In the genomic region with DNA sequence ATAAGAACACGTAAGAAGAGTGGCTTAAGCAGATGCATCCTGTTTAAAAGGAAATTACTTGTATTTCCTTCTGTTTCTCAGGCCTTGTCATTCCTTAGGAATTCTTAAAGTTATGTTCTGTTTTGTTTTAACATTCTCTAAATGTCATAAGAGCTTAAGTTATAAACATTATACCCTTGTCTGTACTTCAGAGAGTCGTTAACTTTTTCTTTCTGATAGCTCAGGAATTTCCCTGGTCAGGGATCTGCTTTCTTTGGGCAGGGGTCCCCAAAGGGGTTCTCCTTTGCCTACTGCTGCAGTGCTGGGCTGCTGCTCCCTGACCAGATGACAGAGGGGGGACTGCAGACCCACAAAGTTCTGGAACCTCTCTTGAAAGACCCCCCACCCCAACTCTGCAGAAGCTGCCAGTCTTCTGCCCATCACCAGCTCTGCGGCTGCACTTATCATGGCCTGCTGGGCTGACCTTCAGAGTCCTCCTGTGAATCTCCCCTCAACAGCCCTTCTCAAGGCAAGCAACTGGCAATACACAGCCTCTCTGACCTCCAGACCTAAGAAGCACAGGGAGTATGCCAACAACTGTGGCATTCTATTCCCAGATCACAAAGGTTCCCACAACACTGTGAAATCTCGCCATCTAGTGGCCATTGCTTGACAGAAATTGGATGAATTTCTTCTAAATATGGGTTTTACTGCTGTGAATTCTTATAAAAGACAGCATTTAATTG, we compare ENCODE assay signal across 8 mouse cellular contexts. TPM values are rescaled to one million over a fixed set of nuclear protein-coding genes. Genes with fewer than 3 reads are reported as not detected.
DNase-seq lines count a peak whose midpoint lies in the region; ATAC-seq and TF ChIP-seq lines count a peak whose summit lies in the region.

No protein-coding gene starts in this region.

- peak; percentile 91 for TF ChIP-seq CTCF in forebrain, postnatal 0 days (IDR thresholded peaks at IDR 0.05; ENCODE audit: low read depth)

- 54% methylated on average over 4 of the region's 4 CpGs for WGBS in forebrain, postnatal 0 days
- WGBS in hindbrain, embryonic 16.5 days, result 50% methylated on average over 4 of the region's 4 CpGs

- DNase-seq in left cerebral cortex, adult 18-20 months (ENCODE audit: low spot score in 2 of 2), result peak; percentile 56 to 74
- DNase-seq in left cerebral cortex, adult 8-10 months (ENCODE audit: low spot score in 2 of 2), result no peak
- peak; percentile 56 to 60 for DNase-seq in cerebellum, adult 18-20 months
- DNase-seq in forebrain, postnatal 0 days, result peak; percentile 87
- peak; percentile 7 to 23 for DNase-seq in layer of hippocampus, postnatal 36 days
- peak; percentile 79 for DNase-seq in mesoderm, embryonic 11.5 days (ENCODE audit: low read depth, low spot score)
- DNase-seq in splenic B cell, adult 2 months (ENCODE audit: low read depth, low spot score), result peak; percentile 68

- H3K9ac ChIP-seq in forebrain, postnatal 0 days, result no peak overlapping the region
- no peak overlapping the region for H3K9ac ChIP-seq in hindbrain, embryonic 16.5 days (ENCODE audit: low read depth, low read length)

- no peaks in the 10 kb centered on the region for H3K27me3 ChIP-seq in forebrain, postnatal 0 days (ENCODE audit: insufficient read depth, low read length)
- no peaks in the 10 kb centered on the region for H3K27me3 ChIP-seq in hindbrain, embryonic 16.5 days (replicated peaks; ENCODE audit: control insufficient read depth, insufficient read depth, low read length)
- H3K27me3 ChIP-seq in splenic B cell, adult 2 months (ENCODE audit: control insufficient read depth, insufficient read depth, low read length, poor library complexity, severe bottlenecking), result no peaks in the 10 kb centered on the region

- H3K4me2 ChIP-seq in forebrain, postnatal 0 days (ENCODE audit: low read depth), result no peak overlapping the region
- no peak overlapping the region for H3K4me2 ChIP-seq in hindbrain, embryonic 16.5 days (ENCODE audit: low read length)

- H3K36me3 ChIP-seq in forebrain, postnatal 0 days (ENCODE audit: insufficient read depth), result no peaks in the 10 kb centered on the region
- H3K36me3 ChIP-seq in hindbrain, embryonic 16.5 days (ENCODE audit: control insufficient read depth, insufficient read depth, low read length), result no peaks in the 10 kb centered on the region
- no peaks in the 10 kb centered on the region for H3K36me3 ChIP-seq in splenic B cell, adult 2 months (ENCODE audit: control insufficient read depth, insufficient read depth, low read length, poor library complexity, severe bottlenecking)

- no peak overlapping the region for H3K27ac ChIP-seq in forebrain, postnatal 0 days (ENCODE audit: low read depth, low read length)
- no peak overlapping the region for H3K27ac ChIP-seq in hindbrain, embryonic 16.5 days (ENCODE audit: low read depth, low read length)

- peak; percentile 82 for ATAC-seq in forebrain, postnatal 0 days
- peak; percentile 79 for ATAC-seq in hindbrain, embryonic 16.5 days

- no peaks in the 10 kb centered on the region for H3K9me3 ChIP-seq in forebrain, postnatal 0 days (ENCODE audit: low read length)
- no peaks in the 10 kb centered on the region for H3K9me3 ChIP-seq in hindbrain, embryonic 16.5 days (ENCODE audit: control insufficient read depth, low read length)

- no peak overlapping the region for H3K4me3 ChIP-seq in forebrain, postnatal 0 days (ENCODE audit: low read depth, low read length)
- no peak overlapping the region for H3K4me3 ChIP-seq in hindbrain, embryonic 16.5 days (ENCODE audit: low read length)

- H3K4me1 ChIP-seq in forebrain, postnatal 0 days (ENCODE audit: insufficient read depth), result no peaks in the 10 kb centered on the region
- no peaks in the 10 kb centered on the region for H3K4me1 ChIP-seq in hindbrain, embryonic 16.5 days (ENCODE audit: control insufficient read depth, insufficient read depth, low read depth, low read length)

RNA-seq across cellular contexts. Expression of gene 2610008E11Rik, which starts 18.9 kb away (rescaled TPM):
- 10 to 100 TPM; 19.3 to 20.8 TPM for total RNA-seq in left cerebral cortex, adult 18-20 months (2021)
- total RNA-seq in left cerebral cortex, adult 8-10 months (2022), result 10 to 100 TPM; 20.9 to 22.0 (median 21.5) TPM
- total RNA-seq in forebrain, postnatal 0 days (2014; rRNA removed), result 35.5 and 47.4 TPM in 2 replicates
- polyA plus RNA-seq in forebrain, postnatal 0 days (2015; fragmentation: Nextera tagmentation; extraction: Ambion mirVana), result 16.5 and 24.9 TPM in 2 replicates
- polyA plus RNA-seq in hindbrain, embryonic 16.5 days (2015; fragmentation: Nextera tagmentation; extraction: Ambion mirVana), result 38.5 and 43.5 TPM in 2 replicates
- total RNA-seq in layer of hippocampus, postnatal 36 days (2021), result 10 to 100 TPM; 24.3 to 26.7 TPM

RNA-seq across cellular contexts. Expression of gene Vmn2r80, which starts 32.3 kb away (rescaled TPM):
- total RNA-seq in left cerebral cortex, adult 18-20 months (2021), result not detected
- not detected for total RNA-seq in left cerebral cortex, adult 8-10 months (2022)
- total RNA-seq in forebrain, postnatal 0 days (2014; rRNA removed), result not detected in 2 replicates
- polyA plus RNA-seq in forebrain, postnatal 0 days (2015; fragmentation: Nextera tagmentation; extraction: Ambion mirVana), result not detected in 2 replicates
- not detected in 2 replicates for polyA plus RNA-seq in hindbrain, embryonic 16.5 days (2015; fragmentation: Nextera tagmentation; extraction: Ambion mirVana)
- total RNA-seq in layer of hippocampus, postnatal 36 days (2021), result not detected

Comparison
In these comparisons a context has a peak if more than half of its experiments do, and no peak if none do; other contexts are left out.
1. DNase-seq: peak in left cerebral cortex, adult 18-20 months (2 of 2), cerebellum, adult 18-20 months (2 of 2), forebrain, postnatal 0 days (single experiment), layer of hippocampus, postnatal 36 days (2 of 2), mesoderm, embryonic 11.5 days (single experiment) and splenic B cell, adult 2 months (single experiment); none in left cerebral cortex, adult 8-10 months (0 of 2).